Mouse (Mus musculus) hindbrain, embryonic 12.5 days (tissue): ENCODE measurements around the gene Cdca5. TPM values are rescaled to one million over a fixed set of nuclear protein-coding genes. Genes with fewer than 3 reads are reported as not detected.
"Not testable (repeated sequence)": the region's sequence is repeated elsewhere in the genome, so short reads cannot be mapped to it uniquely, and the experiment has no call there.

Experiments
- ATAC-seq: fragments of 200-750 bp; cut with Nextera tagmentation; 2 replicates; pipeline ENCODE4 v1.8.0; 2017; ENCODE audit warnings: moderate TSS enrichment; ENCODE audit not compliant: low FRiP score
- H3K27ac ChIP-seq: fragments of 300-500 bp; sonication (generic); 2 replicates; pipeline ENCODE4 v1.5.1; 2016; ENCODE audit warnings: mild to moderate bottlenecking
- H3K27me3 ChIP-seq: fragments of 300-500 bp; sonication (generic); 2 replicates; pipeline ENCODE4 v1.6.1; 2016; ENCODE audit warnings: mild to moderate bottlenecking
- H3K36me3 ChIP-seq: fragments of 300-500 bp; sonication (generic); 2 replicates; pipeline ENCODE4 v1.6.1; 2016; ENCODE audit warnings: mild to moderate bottlenecking
- H3K4me1 ChIP-seq: fragments of 300-500 bp; sonication (generic); 2 replicates; pipeline ENCODE4 v1.6.1; 2016
- H3K4me2 ChIP-seq: fragments of 300-500 bp; sonication (generic); replicated peaks from 2 replicates; pipeline ENCODE4 v1.6.1; 2016; ENCODE audit warnings: mild to moderate bottlenecking
- H3K4me3 ChIP-seq: fragments of 300-500 bp; sonication (generic); 2 replicates; pipeline ENCODE4 v1.5.1; 2016; ENCODE audit warnings: mild to moderate bottlenecking
- H3K9ac ChIP-seq: fragments of 300-500 bp; sonication (generic); 2 replicates; pipeline ENCODE4 v1.6.1; 2016; ENCODE audit warnings: mild to moderate bottlenecking, moderate library complexity
- H3K9me3 ChIP-seq: fragments of 300-500 bp; sonication (generic); replicated peaks from 2 replicates; pipeline ENCODE4 v1.6.1; 2016; ENCODE audit warnings: mild to moderate bottlenecking
- WGBS: fragments of 180-500 bp; shearing (Covaris S2); methylation state at CpG from one replicate; pipeline ENCODE4 v1.1.7; 2016; 5-methylcytosine and 5-hydroxymethylcytosine counted together
- polyA plus RNA-seq: library from polyadenylated mRNA; unstranded; fragments of >200 nt; fragmentation: Nextera tagmentation; extraction: Ambion mirVana; gene quantifications from 2 replicates; pipeline ENCODE4 v1.2.1, GENCODE M21; 2016

Cdca5 gene
- polyA plus RNA-seq = 24.5 and 25.4 TPM in 2 replicates

GRCm38 (mm10) chr19:6084478-6085248 is at the start of gene Cdca5, which contains the start of gene Zfpl1:
Gene Cdca5, plus strand, starts transcription at chr19:6084983.
Gene Zfpl1, minus strand, starts transcription at chr19:6084956.
- H3K36me3 ChIP-seq = peaks cover 43% of the 10 kb centered on the region
- WGBS = under 1% methylated on average over 58 of the region's 58 CpGs
- ATAC-seq = peak; percentile 90

GRCm38 (mm10) chr19:6035966-6036585 is 48.7 kb upstream of the Cdca5 start:
- H3K9ac ChIP-seq = no peak overlapping the region
- H3K27me3 ChIP-seq = no peaks in the 10 kb centered on the region
- H3K4me1 ChIP-seq = no peaks in the 10 kb centered on the region
- H3K4me2 ChIP-seq = no peak overlapping the region
- no peak overlapping the region for H3K27ac ChIP-seq
- no peaks in the 10 kb centered on the region for H3K36me3 ChIP-seq
- no peaks in the 10 kb centered on the region for H3K9me3 ChIP-seq
- H3K4me3 ChIP-seq = no peak overlapping the region
- no peak for ATAC-seq
- 80% methylated on average over 9 of the region's 9 CpGs for WGBS

More at GRCm38 (mm10) chr19:6084478-6085248, at the start of gene Cdca5, which contains the start of gene Zfpl1:
- peak within 1 kb of the TSS; percentile 78 for H3K4me3 ChIP-seq
- H3K27me3 ChIP-seq = no peaks in the 10 kb centered on the region
- peak within 1 kb of the TSS; percentile 96 for H3K4me2 ChIP-seq
- H3K9ac ChIP-seq = peak within 1 kb of the TSS; percentile 76
- 0 out of 2 replicates have a peak within 1 kb of the TSS, but pooled peaks have one; percentile 55 for H3K27ac ChIP-seq
- no peaks in the 10 kb centered on the region for H3K9me3 ChIP-seq
- H3K4me1 ChIP-seq = peaks cover 18% of the 10 kb centered on the region

- Histone ChIP-seq H3K9ac (no peak overlapping the region), H3K4me3 (no peak overlapping the region), H3K36me3 (no peaks in the 10 kb centered on the region), H3K4me1 (peaks cover 4% of the 10 kb centered on the region; the same call in 1 of the 2 replicates), H3K27ac (no peak overlapping the region), H3K27me3 (no peaks in the 10 kb centered on the region), H3K4me2 (no peak overlapping the region), H3K9me3 (no peaks in the 10 kb centered on the region)
- ATAC-seq = no peak
These were observed 47.1 kb upstream of the Cdca5 start for GRCm38 (mm10) chr19:6037695-6038094.

GRCm38 (mm10) chr19:6038326-6038725 is 46.5 kb upstream of the Cdca5 start:
- Histone ChIP-seq H3K4me3 (no peak overlapping the region), H3K9me3 (no peaks in the 10 kb centered on the region), H3K27me3 (no peaks in the 10 kb centered on the region), H3K4me2 (no peak overlapping the region), H3K36me3 (no peaks in the 10 kb centered on the region), H3K9ac (no peak overlapping the region), H3K27ac (no peak overlapping the region), H3K4me1 (peaks cover 4% of the 10 kb centered on the region; the same call in 1 of the 2 replicates)
- 83% methylated on average over 7 of the region's 7 CpGs for WGBS
- ATAC-seq = no peak

- Histone ChIP-seq H3K9ac (no peak overlapping the region), H3K9me3 (no peaks in the 10 kb centered on the region), H3K4me2 (no peak overlapping the region), H3K27me3 (no peaks in the 10 kb centered on the region), H3K4me3 (no peak overlapping the region), H3K27ac (no peak overlapping the region), H3K4me1 (peaks cover 5% of the 10 kb centered on the region), H3K36me3 (no peaks in the 10 kb centered on the region)
- ATAC-seq = no peak
These were observed 44.8 kb upstream of the Cdca5 start for GRCm38 (mm10) chr19:6040002-6040401.

GRCm38 (mm10) chr19:6042293-6042692 is 42.5 kb upstream of the Cdca5 start:
- H3K27ac ChIP-seq = no peak overlapping the region
- no peak for ATAC-seq

GRCm38 (mm10) chr19:6044102-6044501 is 40.7 kb upstream of the Cdca5 start:
- not testable (repeated sequence) for H3K9ac ChIP-seq, H3K4me3 ChIP-seq, H3K27me3 ChIP-seq, H3K36me3 ChIP-seq, ATAC-seq, H3K27ac ChIP-seq, H3K4me2 ChIP-seq, H3K9me3 ChIP-seq
- H3K4me1 ChIP-seq = peaks cover 28% of the 10 kb centered on the region
- WGBS = 62% methylated on average over 4 of the region's 4 CpGs

More at GRCm38 (mm10) chr19:6042293-6042692, 42.5 kb upstream of the Cdca5 start:
- H3K9me3 ChIP-seq = no peaks in the 10 kb centered on the region
- no peaks in the 10 kb centered on the region for H3K36me3 ChIP-seq
- no peak overlapping the region for H3K4me3 ChIP-seq
- peak overlapping the region; percentile 35; the same call in 1 of the 2 replicates for H3K9ac ChIP-seq
- 80% methylated on average over 9 of the region's 9 CpGs for WGBS
- no peaks in the 10 kb centered on the region for H3K27me3 ChIP-seq
- no peak overlapping the region for H3K4me2 ChIP-seq
- H3K4me1 ChIP-seq = peaks cover 14% of the 10 kb centered on the region

- peak; percentile 50 for ATAC-seq
- Histone ChIP-seq H3K36me3 (peaks cover 24% of the 10 kb centered on the region), H3K4me3 (peak overlapping the region; percentile 96), H3K9me3 (no peaks in the 10 kb centered on the region), H3K9ac (peak overlapping the region; percentile 78), H3K4me2 (peak overlapping the region; percentile 95), H3K4me1 (peaks cover 28% of the 10 kb centered on the region), H3K27me3 (no peaks in the 10 kb centered on the region), H3K27ac (peak overlapping the region; percentile 99)
- WGBS = 20% methylated on average over 20 of the region's 20 CpGs
These were observed 39.2 kb upstream of the Cdca5 start for GRCm38 (mm10) chr19:6045366-6046293.

GRCm38 (mm10) chr19:6046294-6047153 is 38.3 kb upstream of the Cdca5 start, which contains the start of gene Syvn1:
Gene Syvn1, plus strand, starts transcription at chr19:6046576.
- Histone ChIP-seq H3K36me3 (peaks cover 33% of the 10 kb centered on the region), H3K4me3 (peak within 1 kb of the TSS; percentile 96), H3K9ac (peak within 1 kb of the TSS; percentile 90), H3K4me2 (peak within 1 kb of the TSS; percentile 95), H3K9me3 (no peaks in the 10 kb centered on the region), H3K27ac (peak within 1 kb of the TSS; percentile 99), H3K27me3 (no peaks in the 10 kb centered on the region), H3K4me1 (peaks cover 28% of the 10 kb centered on the region)
- WGBS = under 1% methylated on average over 65 of the region's 65 CpGs
- peak; percentile 91 for ATAC-seq

- Histone ChIP-seq H3K9me3 (no peaks in the 10 kb centered on the region), H3K36me3 (peaks cover 41% of the 10 kb centered on the region), H3K4me1 (peaks cover 25% of the 10 kb centered on the region), H3K9ac (peak overlapping the region; percentile 90), H3K27me3 (no peaks in the 10 kb centered on the region), H3K27ac (peak overlapping the region; percentile 99), H3K4me2 (peak overlapping the region; percentile 95), H3K4me3 (peak overlapping the region; percentile 96)
- peak; percentile 35 for ATAC-seq
- WGBS = 2% methylated on average over 34 of the region's 44 CpGs
These were observed 37.5 kb upstream of the Cdca5 start for GRCm38 (mm10) chr19:6047154-6047898.

GRCm38 (mm10) chr19:6047899-6048166 is 37.0 kb upstream of the Cdca5 start:
- peak overlapping the region; percentile 96 for H3K4me3 ChIP-seq
- no peaks in the 10 kb centered on the region for H3K27me3 ChIP-seq
- no peak overlapping the region for H3K27ac ChIP-seq
- 90% methylated on average over 8 of the region's 8 CpGs for WGBS
- peak overlapping the region; percentile 95 for H3K4me2 ChIP-seq
- peaks cover 47% of the 10 kb centered on the region for H3K36me3 ChIP-seq
- H3K9me3 ChIP-seq = no peaks in the 10 kb centered on the region
- H3K9ac ChIP-seq = peak overlapping the region; percentile 90
- H3K4me1 ChIP-seq = peaks cover 25% of the 10 kb centered on the region
- no peak for ATAC-seq
